Mouse (Mus musculus) heart, adult 8-10 months (tissue): ENCODE results near the gene H2-Ob. TPM values are rescaled to one million over a fixed set of nuclear protein-coding genes. Genes with fewer than 3 reads are reported as not detected.

Source experiments
- total RNA-seq, 4 experiments: library from RNA; stranded (reverse); gene quantifications; 2 replicates each; pipeline ENCODE4 v1.2.4; 2022

Gene H2-Ob
- total RNA-seq, 4 experiments from 2014 or later: 0.41 to 1.5 (median 0.51) TPM

Other genes starting within 250 kb of the H2-Ob start
- gene H2-K1, start 238.6 kb upstream of the H2-Ob start, total RNA-seq: 100 to 1,000 TPM; 111 to 163 (median 123) TPM
- 10 to 100 TPM; 11.9 to 18.1 (median 14.1) TPM for gene Ring1, start 214.2 kb upstream of the H2-Ob start, total RNA-seq
- gene H2-Ke6, start 210.8 kb upstream of the H2-Ob start, total RNA-seq: 100 to 1,000 TPM; 134 to 149 (median 137) TPM
- gene Slc39a7, start 207.2 kb upstream of the H2-Ob start, total RNA-seq: 10 to 100 TPM; 64.1 to 79.1 (median 73.2) TPM
- 10 to 100 TPM; 33.4 to 46.3 (median 42.3) TPM for gene Rxrb, start 207.1 kb upstream of the H2-Ob start, total RNA-seq
- 1 to 10 TPM in 3 of 4 experiments, under 1 TPM in 1; 0.87 to 1.3 (median 1.2) TPM for gene Col11a2, start 199.5 kb upstream of the H2-Ob start, total RNA-seq
- under 1 TPM in 2 of 4 experiments, not detected in 2; 0.25 to 0.28 TPM for gene H2-Oa, start 146.6 kb upstream of the H2-Ob start, total RNA-seq
- 1 to 10 TPM; 2.2 to 3.9 (median 3.7) TPM for gene H2-DMa, start 119.4 kb upstream of the H2-Ob start, total RNA-seq
- gene Brd2, start 116.3 kb upstream of the H2-Ob start, total RNA-seq: 10 to 100 TPM; 61.0 to 75.7 (median 69.8) TPM
- gene H2-DMb2, start 95.6 kb upstream of the H2-Ob start, total RNA-seq: 1 to 10 TPM in 2 of 4 experiments, under 1 TPM in 2; 0.65 to 1.1 (median 0.97) TPM
- gene H2-DMb1, start 85.8 kb upstream of the H2-Ob start, total RNA-seq: 1 to 10 TPM; 1.8 to 3.0 (median 2.4) TPM
- 1 to 10 TPM; 4.4 to 5.6 (median 4.7) TPM for gene Tap1, start 51.4 kb upstream of the H2-Ob start, total RNA-seq
- 10 to 100 TPM in 2 of 4 experiments, 1 to 10 TPM in 2; 6.9 to 12.9 (median 8.7) TPM for gene Psmb9, start 51.1 kb upstream of the H2-Ob start, total RNA-seq
- 10 to 100 TPM; 10.7 to 15.1 (median 12.8) TPM for gene Psmb8, start 41.2 kb upstream of the H2-Ob start, total RNA-seq
- gene Tap2, start 35.4 kb upstream of the H2-Ob start, total RNA-seq: 10 to 100 TPM; 21.4 to 25.3 (median 24.6) TPM
- gene H2-Ab1, start 18.8 kb downstream of the H2-Ob start, total RNA-seq: 10 to 100 TPM; 13.2 to 19.1 (median 15.6) TPM
- gene H2-Aa, start 48.9 kb downstream of the H2-Ob start, total RNA-seq: 10 to 100 TPM; 15.7 to 28.3 (median 26.7) TPM
- 10 to 100 TPM; 15.1 to 32.1 (median 26.2) TPM for gene H2-Eb1, start 67.0 kb downstream of the H2-Ob start, total RNA-seq
- gene H2-Eb2, start 86.8 kb downstream of the H2-Ob start, total RNA-seq: not detected
- gene Btnl2, start 115.9 kb downstream of the H2-Ob start, total RNA-seq: under 1 TPM; 0.16 to 0.68 (median 0.49) TPM
- not detected for gene Btnl1, start 138.2 kb downstream of the H2-Ob start, total RNA-seq
- under 1 TPM in 2 of 4 experiments, not detected in 2; 0.34 to 0.79 TPM for gene BC051142, start 159.9 kb downstream of the H2-Ob start, total RNA-seq
- not detected for gene Btnl4, start 238.4 kb downstream of the H2-Ob start, total RNA-seq